Mouse (Mus musculus): ENCODE results near the gene Vmn1r12. TPM values are rescaled to one million over a fixed set of nuclear protein-coding genes. Genes with fewer than 3 reads are reported as not detected.
"Not testable (repeated sequence)": the region's sequence is repeated elsewhere in the genome, so short reads cannot be mapped to it uniquely, and the experiment has no call there.

Vmn1r12 gene
- not detected in 2 replicates for polyA plus RNA-seq (2014; fragmentation: Nextera tagmentation; extraction: Ambion mirVana)

DNA sequence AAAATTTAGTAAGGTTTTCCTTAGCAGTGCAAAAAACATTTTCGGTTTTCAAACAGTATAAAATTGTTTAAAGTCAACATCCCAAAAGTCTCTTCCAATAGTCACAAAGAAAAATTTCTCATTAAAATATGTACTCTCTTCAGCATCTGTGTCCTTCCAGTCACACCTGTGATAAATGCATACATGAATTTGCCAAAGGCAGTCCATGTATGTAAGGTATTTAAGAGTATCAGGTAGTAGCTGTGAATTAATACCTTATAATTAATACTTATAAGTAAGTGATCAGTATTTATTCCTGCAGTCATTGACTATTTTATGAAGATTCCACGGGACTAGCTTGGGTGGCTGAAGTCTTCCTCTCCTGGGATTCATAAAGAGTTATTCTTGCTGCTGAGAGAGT lies at the start of gene Vmn1r12:
Gene Vmn1r12, plus strand, starts transcription at position 301 of the 400 bp plus-strand sequence.
- H3K27me3 ChIP-seq (ENCODE audit: control insufficient read depth, insufficient read depth, low read length): no peaks in the 10 kb centered on the region
- ATAC-seq (replicated peaks; ENCODE audit: insufficient number of reproducible peaks, low FRiP score, low TSS enrichment, low read depth) (no peak), DNase-seq (ENCODE audit: low spot score) (no peak)
- 84% methylated on average over 2 of the region's 2 CpGs for WGBS
- no peak within 1 kb of the TSS for H3K27ac ChIP-seq (replicated peaks; ENCODE audit: low read depth, low read length)
- no peak within 1 kb of the TSS for H3K4me2 ChIP-seq (ENCODE audit: low read depth, low read length)
- no peaks in the 10 kb centered on the region for H3K36me3 ChIP-seq (replicated peaks; ENCODE audit: control insufficient read depth, insufficient read depth, low read depth, low read length)
- H3K9ac ChIP-seq (replicated peaks; ENCODE audit: low read length): no peak within 1 kb of the TSS
- no peaks in the 10 kb centered on the region for H3K4me1 ChIP-seq (ENCODE audit: control insufficient read depth, insufficient read depth, low read length)
- H3K9me3 ChIP-seq (replicated peaks; ENCODE audit: control insufficient read depth, low read length): no peaks in the 10 kb centered on the region
- no peak within 1 kb of the TSS for H3K4me3 ChIP-seq (ENCODE audit: low read depth, low read length)

DNA sequence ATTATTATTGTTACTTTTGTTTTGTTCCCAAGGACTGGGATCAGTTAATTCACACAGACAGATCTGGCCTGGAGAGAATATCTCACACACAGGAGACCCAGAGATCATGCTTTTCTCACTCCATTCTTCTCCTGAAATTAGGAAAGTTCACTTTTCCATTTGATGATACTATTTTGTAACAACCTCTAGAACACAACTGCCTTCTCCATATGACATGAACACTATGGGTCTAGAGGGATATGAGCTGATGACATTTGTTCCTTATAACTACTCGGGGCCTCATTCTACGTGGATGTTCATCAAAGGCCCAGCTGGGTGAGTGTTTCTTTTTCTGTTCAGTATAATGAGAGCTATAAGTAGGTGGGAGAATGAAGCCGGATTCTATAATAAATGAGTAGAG lies 47.6 kb upstream of the Vmn1r12 start, which contains the start of gene Vmn1r10:
Gene Vmn1r10, plus strand, starts transcription at position 301 of the 400 bp plus-strand sequence.
- Histone ChIP-seq H3K9me3 (replicated peaks; ENCODE audit: control insufficient read depth, low read length) (no peaks in the 10 kb centered on the region), H3K36me3 (replicated peaks; ENCODE audit: control insufficient read depth, insufficient read depth, low read depth, low read length) (no peaks in the 10 kb centered on the region), H3K27ac (replicated peaks; ENCODE audit: low read depth, low read length) (no peak within 1 kb of the TSS), H3K4me1 (ENCODE audit: control insufficient read depth, insufficient read depth, low read length) (no peaks in the 10 kb centered on the region), H3K9ac (replicated peaks; ENCODE audit: low read length) (no peak within 1 kb of the TSS), H3K4me2 (ENCODE audit: low read depth, low read length) (no peak within 1 kb of the TSS), H3K4me3 (ENCODE audit: low read depth, low read length) (no peak within 1 kb of the TSS), H3K27me3 (ENCODE audit: control insufficient read depth, insufficient read depth, low read length) (no peaks in the 10 kb centered on the region)
- WGBS: 81% methylated on average over 3 of the region's 3 CpGs
- DNase-seq (ENCODE audit: low spot score): no peak
- no peak for ATAC-seq (replicated peaks; ENCODE audit: insufficient number of reproducible peaks, low FRiP score, low TSS enrichment, low read depth)

- H3K4me2 ChIP-seq (ENCODE audit: low read depth, low read length): no peak within 1 kb of the TSS
- H3K9me3 ChIP-seq (replicated peaks; ENCODE audit: control insufficient read depth, low read length): no peaks in the 10 kb centered on the region
- H3K27me3 ChIP-seq (ENCODE audit: control insufficient read depth, insufficient read depth, low read length): no peaks in the 10 kb centered on the region
- WGBS: 70% methylated on average over 1 of the region's 1 CpGs
- H3K4me3 ChIP-seq (ENCODE audit: low read depth, low read length): no peak within 1 kb of the TSS
- ATAC-seq (replicated peaks; ENCODE audit: insufficient number of reproducible peaks, low FRiP score, low TSS enrichment, low read depth) (no peak), DNase-seq (ENCODE audit: low spot score) (no peak)
- no peak within 1 kb of the TSS for H3K27ac ChIP-seq (replicated peaks; ENCODE audit: low read depth, low read length)
- no peaks in the 10 kb centered on the region for H3K4me1 ChIP-seq (ENCODE audit: control insufficient read depth, insufficient read depth, low read length)
- H3K36me3 ChIP-seq (replicated peaks; ENCODE audit: control insufficient read depth, insufficient read depth, low read depth, low read length): no peaks in the 10 kb centered on the region
- no peak within 1 kb of the TSS for H3K9ac ChIP-seq (replicated peaks; ENCODE audit: low read length)
Measured at GRCm38 (mm10) chr6:57133155-57133554, 23.6 kb upstream of the Vmn1r12 start, which contains the start of gene Vmn1r11. Gene Vmn1r11 (plus strand): TSS chr6:57133455.

- H3K27ac ChIP-seq (replicated peaks; ENCODE audit: low read depth, low read length); H3K4me3 ChIP-seq (ENCODE audit: low read depth, low read length); H3K27me3 ChIP-seq (ENCODE audit: control insufficient read depth, insufficient read depth, low read length); H3K9me3 ChIP-seq (replicated peaks; ENCODE audit: control insufficient read depth, low read length); H3K36me3 ChIP-seq (replicated peaks; ENCODE audit: control insufficient read depth, insufficient read depth, low read depth, low read length); H3K9ac ChIP-seq (replicated peaks; ENCODE audit: low read length); H3K4me1 ChIP-seq (ENCODE audit: control insufficient read depth, insufficient read depth, low read length); ATAC-seq (replicated peaks; ENCODE audit: insufficient number of reproducible peaks, low FRiP score, low TSS enrichment, low read depth); DNase-seq (ENCODE audit: low spot score); H3K4me2 ChIP-seq (ENCODE audit: low read depth, low read length): not testable (repeated sequence)
- 63% methylated on average over 3 of the region's 3 CpGs for WGBS
Measured at GRCm38 (mm10) chr6:57190016-57190415, 33.3 kb downstream of the Vmn1r12 start.

DNA sequence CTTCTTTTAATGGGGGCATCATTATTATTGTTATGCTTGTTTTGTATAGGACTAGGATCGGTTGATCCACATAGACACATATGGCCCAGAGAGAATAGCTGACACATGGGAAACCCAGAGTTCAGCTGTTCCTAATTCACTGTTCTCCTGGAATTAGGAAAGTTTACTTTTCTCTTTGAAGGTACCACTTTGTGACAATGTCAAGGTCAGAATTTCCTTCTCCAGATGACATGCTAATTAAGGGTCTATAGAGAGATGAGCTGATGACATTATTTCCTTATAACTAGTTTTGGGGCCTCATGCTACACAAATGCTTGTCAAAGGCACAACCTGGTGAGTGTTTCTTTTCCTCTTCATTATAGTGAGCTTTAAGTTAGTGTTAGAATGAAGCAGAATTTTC lies 46.3 kb downstream of the Vmn1r12 start, which contains the start of gene Vmn1r13:
Gene Vmn1r13, plus strand, starts transcription at position 301 of the 400 bp plus-strand sequence.
- not testable (repeated sequence) for H3K27ac ChIP-seq (replicated peaks; ENCODE audit: low read depth, low read length); DNase-seq (ENCODE audit: low spot score); H3K36me3 ChIP-seq (replicated peaks; ENCODE audit: control insufficient read depth, insufficient read depth, low read depth, low read length); H3K4me3 ChIP-seq (ENCODE audit: low read depth, low read length); H3K4me1 ChIP-seq (ENCODE audit: control insufficient read depth, insufficient read depth, low read length); ATAC-seq (replicated peaks; ENCODE audit: insufficient number of reproducible peaks, low FRiP score, low TSS enrichment, low read depth); H3K27me3 ChIP-seq (ENCODE audit: control insufficient read depth, insufficient read depth, low read length); H3K9ac ChIP-seq (replicated peaks; ENCODE audit: low read length); H3K9me3 ChIP-seq (replicated peaks; ENCODE audit: control insufficient read depth, low read length); H3K4me2 ChIP-seq (ENCODE audit: low read depth, low read length)
- 71% methylated on average over 1 of the region's 1 CpGs for WGBS

Other genes starting within 250 kb of the Vmn1r12 start
- 80.5 and 85.2 TPM in 2 replicates for gene Nt5c3, start 233.0 kb upstream of the Vmn1r12 start, polyA plus RNA-seq (2014; fragmentation: Nextera tagmentation; extraction: Ambion mirVana)
- 0.29 and 0.49 TPM in 2 replicates for gene Vmn1r4, start 232.9 kb upstream of the Vmn1r12 start, polyA plus RNA-seq (2014; fragmentation: Nextera tagmentation; extraction: Ambion mirVana)
- gene Vmn1r5, start 186.6 kb upstream of the Vmn1r12 start, polyA plus RNA-seq (2014; fragmentation: Nextera tagmentation; extraction: Ambion mirVana): 0.06 TPM in 1 of 2 replicates, not detected in the other
- gene Vmn1r6, start 159.7 kb upstream of the Vmn1r12 start, polyA plus RNA-seq (2014; fragmentation: Nextera tagmentation; extraction: Ambion mirVana): not detected in 2 replicates
- gene Vmn1r7, start 131.6 kb upstream of the Vmn1r12 start, polyA plus RNA-seq (2014; fragmentation: Nextera tagmentation; extraction: Ambion mirVana): not detected in 2 replicates
- not detected in 2 replicates for gene Vmn1r8, start 124.6 kb upstream of the Vmn1r12 start, polyA plus RNA-seq (2014; fragmentation: Nextera tagmentation; extraction: Ambion mirVana)
- not detected in 2 replicates for gene Vmn1r9, start 90.1 kb upstream of the Vmn1r12 start, polyA plus RNA-seq (2014; fragmentation: Nextera tagmentation; extraction: Ambion mirVana)
- not detected in 2 replicates for gene Vmn1r10, start 47.5 kb upstream of the Vmn1r12 start, polyA plus RNA-seq (2014; fragmentation: Nextera tagmentation; extraction: Ambion mirVana)
- not detected in 2 replicates for gene Vmn1r11, start 23.5 kb upstream of the Vmn1r12 start, polyA plus RNA-seq (2014; fragmentation: Nextera tagmentation; extraction: Ambion mirVana)
- gene Vmn1r13, start 46.4 kb downstream of the Vmn1r12 start, polyA plus RNA-seq (2014; fragmentation: Nextera tagmentation; extraction: Ambion mirVana): not detected in 2 replicates
- gene Vmn1r14, start 74.8 kb downstream of the Vmn1r12 start, polyA plus RNA-seq (2014; fragmentation: Nextera tagmentation; extraction: Ambion mirVana): not detected in 2 replicates
- gene Vmn1r15, start 101.0 kb downstream of the Vmn1r12 start, polyA plus RNA-seq (2014; fragmentation: Nextera tagmentation; extraction: Ambion mirVana): not detected in 2 replicates
- not detected in 2 replicates for gene Vmn1r16, start 172.6 kb downstream of the Vmn1r12 start, polyA plus RNA-seq (2014; fragmentation: Nextera tagmentation; extraction: Ambion mirVana)
- not detected in 2 replicates for gene Vmn1r17, start 206.8 kb downstream of the Vmn1r12 start, polyA plus RNA-seq (2014; fragmentation: Nextera tagmentation; extraction: Ambion mirVana)
- not detected in 2 replicates for gene Vmn1r18, start 238.9 kb downstream of the Vmn1r12 start, polyA plus RNA-seq (2014; fragmentation: Nextera tagmentation; extraction: Ambion mirVana)
- gene Vmn1r19, start 246.9 kb downstream of the Vmn1r12 start, polyA plus RNA-seq (2014; fragmentation: Nextera tagmentation; extraction: Ambion mirVana): not detected in 2 replicates